ENCODE assay signal across 10 mouse cellular contexts in the genomic region with DNA sequence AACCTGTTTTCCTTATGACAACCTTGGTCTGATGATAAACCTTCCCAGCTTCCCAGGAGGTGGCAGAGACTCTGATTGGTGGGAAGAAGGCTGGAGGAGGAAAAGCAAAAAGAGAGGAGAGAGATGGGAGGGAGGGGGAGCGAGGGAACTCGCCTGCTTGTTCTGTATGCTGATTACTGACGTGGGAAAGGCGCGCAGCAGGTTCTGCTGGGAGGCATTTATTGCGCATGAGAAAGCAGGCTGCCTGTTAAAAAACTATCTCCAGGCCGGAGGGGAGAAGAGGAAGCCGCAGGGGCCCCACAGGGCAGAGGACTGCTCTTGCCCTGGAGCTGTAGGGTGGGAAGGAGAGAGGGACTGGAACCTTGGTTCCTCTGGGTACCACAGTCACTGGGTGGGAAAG. TPM values are rescaled to one million over a fixed set of nuclear protein-coding genes. Genes with fewer than 3 reads are reported as not detected.
DNase-seq lines count a peak whose midpoint lies in the region; ATAC-seq lines count a peak whose summit lies in the region.
"Had no signal": no experiment of that assay in that cellular context is flagged by ENCODE, and none has a peak within 500 bp of the region (broad histone marks: within the 10 kb centered on the region; RNA-seq: fewer than 3 reads in every experiment).

No protein-coding gene starts in this region.

- ATAC-seq in forebrain, embryonic 13.5 days = peak; percentile 64
- ATAC-seq in midbrain, embryonic 16.5 days = peak; percentile 54

- H3K4me2 ChIP-seq in forebrain, embryonic 13.5 days = peak overlapping the region; percentile 37
- H3K4me2 ChIP-seq in midbrain, embryonic 16.5 days (ENCODE audit: low read length) = peak overlapping the region; percentile 45

- no peaks in the 10 kb centered on the region for H3K36me3 ChIP-seq in forebrain, embryonic 13.5 days (ENCODE audit: poor library complexity, severe bottlenecking)
- H3K36me3 ChIP-seq in midbrain, embryonic 16.5 days (ENCODE audit: control insufficient read depth, insufficient read depth, low read length) = no peaks in the 10 kb centered on the region

- H3K9me3 ChIP-seq in forebrain, embryonic 13.5 days (replicated peaks) = no peaks in the 10 kb centered on the region
- no peaks in the 10 kb centered on the region for H3K9me3 ChIP-seq in midbrain, embryonic 16.5 days (replicated peaks; ENCODE audit: control insufficient read depth, low read length, poor library complexity, severe bottlenecking)

- DNase-seq in layer of hippocampus, adult 11-12 months (ENCODE audit: low spot score) = peak; percentile 60
- DNase-seq in layer of hippocampus, postnatal 25 days (ENCODE audit: extremely low spot score in 1 of 2, low spot score in 1 of 2) = no peak
- DNase-seq in left cerebral cortex, adult 18-20 months (ENCODE audit: low spot score in 2 of 2) = peak; percentile 63 to 80
- no peak for DNase-seq in MN1 (ENCODE audit: low spot score)
- DNase-seq in urinary bladder, postnatal 36 days (ENCODE audit: low spot score in 2 of 2) = no peak
- DNase-seq in natural killer cell, adult 2 months (ENCODE audit: low spot score in 2 of 2) = no peak

- 2% methylated on average over 8 of the region's 8 CpGs for WGBS in forebrain, embryonic 13.5 days
- 0% methylated on average over 8 of the region's 8 CpGs for WGBS in midbrain, embryonic 16.5 days

- peaks cover 51% of the 10 kb centered on the region for H3K4me1 ChIP-seq in forebrain, embryonic 13.5 days
- peaks cover 37% of the 10 kb centered on the region for H3K4me1 ChIP-seq in midbrain, embryonic 16.5 days (ENCODE audit: control insufficient read depth, insufficient read depth, low read length)

- H3K4me3 ChIP-seq in forebrain, embryonic 13.5 days = no peak overlapping the region
- no peak overlapping the region for H3K4me3 ChIP-seq in midbrain, embryonic 16.5 days (ENCODE audit: low read depth, low read length)
- H3K4me3 ChIP-seq: myocyte had no signal

- H3K9ac ChIP-seq in forebrain, embryonic 13.5 days = peak overlapping the region; percentile 37
- H3K9ac ChIP-seq in midbrain, embryonic 16.5 days (ENCODE audit: low read depth, low read length) = peak overlapping the region; percentile 4; the same call in 1 of the 2 replicates

- H3K27me3 ChIP-seq in forebrain, embryonic 13.5 days = no peaks in the 10 kb centered on the region
- no peaks in the 10 kb centered on the region for H3K27me3 ChIP-seq in midbrain, embryonic 16.5 days (ENCODE audit: control insufficient read depth, insufficient read depth, low read depth, low read length)

- 0 out of 2 replicates have a peak overlapping the region, but pooled peaks have one; percentile 40 for H3K27ac ChIP-seq in forebrain, embryonic 13.5 days
- peak overlapping the region; percentile 60 for H3K27ac ChIP-seq in midbrain, embryonic 16.5 days (ENCODE audit: low read length)

RNA-seq across cellular contexts. Expression of a gene that starts 20.8 kb away (rescaled TPM):
- total RNA-seq in layer of hippocampus, postnatal 25 days (2021) = under 1 TPM in 1 of 2 experiments, not detected in 1; 0.49 TPM
- 2.3 and 3.3 TPM in 2 replicates for polyA plus RNA-seq in forebrain, embryonic 13.5 days (2015; fragmentation: Nextera tagmentation; extraction: Ambion mirVana)
- total RNA-seq in left cerebral cortex, adult 18-20 months (2021) = 1 to 10 TPM in 1 of 2 experiments, under 1 TPM in 1; 0.75 to 1.6 TPM
- 2.3 and 3.7 TPM in 2 replicates for polyA plus RNA-seq in midbrain, embryonic 16.5 days (2015; fragmentation: Nextera tagmentation; extraction: Ambion mirVana)

RNA-seq across cellular contexts. Expression of a gene that starts 34.2 kb away (rescaled TPM):
- 10 to 100 TPM in 1 of 2 experiments, 1 to 10 TPM in 1; 9.2 to 11.2 TPM for total RNA-seq in layer of hippocampus, postnatal 25 days (2021)
- 1.3 and 3.1 TPM in 2 replicates for polyA plus RNA-seq in forebrain, embryonic 13.5 days (2015; fragmentation: Nextera tagmentation; extraction: Ambion mirVana)
- 10 to 100 TPM; 12.1 to 13.1 TPM for total RNA-seq in left cerebral cortex, adult 18-20 months (2021)
- polyA plus RNA-seq in midbrain, embryonic 16.5 days (2015; fragmentation: Nextera tagmentation; extraction: Ambion mirVana) = 8.1 and 9.1 TPM in 2 replicates
- total RNA-seq: ES-E14 had no signal

Comparison
In these comparisons a context has a peak if more than half of its experiments do, and no peak if none do; other contexts are left out.
1. DNase-seq: peak in layer of hippocampus, adult 11-12 months (single experiment) and left cerebral cortex, adult 18-20 months (2 of 2); none in layer of hippocampus, postnatal 25 days (0 of 2), MN1 (single experiment), urinary bladder, postnatal 36 days (0 of 2) and natural killer cell, adult 2 months (0 of 2).